Mouse (Mus musculus): ENCODE measurements around the gene Atp6v1c2.

GRCm38 (mm10) chr12:17358981-17359380 is 29.8 kb upstream of the Atp6v1c2 start:
- TF ChIP-seq POLR2A (IDR thresholded peaks at IDR 0.05; ENCODE audit: borderline replicate concordance, extremely low read depth, low read depth, low read length), result no peak
- TF ChIP-seq CTCF (IDR thresholded peaks at IDR 0.05; ENCODE audit: insufficient read depth, low read length), result no peak
